Mouse (Mus musculus) liver, postnatal 0 days (tissue): Measurements from ENCODE around the gene Ntpcr.

Experiments used
- CTCF ChIP-seq: sonication (generic); IDR thresholded peaks from 2 replicates; pipeline ENCODE4 v1.5.1; 2016; ENCODE audit warnings: antibody characterized with exemption, low read depth
- EP300 ChIP-seq: IDR thresholded peaks from 2 replicates; pipeline ENCODE4 v1.6.1; 2016; ENCODE audit warnings: antibody characterized with exemption, low read depth, mild to moderate bottlenecking

- TF ChIP-seq CTCF, result no peak
- TF ChIP-seq EP300, result no peak
These were observed 26.8 kb downstream of the Ntpcr start for GRCm38 (mm10) chr8:125756391-125757105.
